Mouse (Mus musculus) neural tube, embryonic 13.5 days (tissue): Measurements from ENCODE around the gene Aurkaip1. TPM values are rescaled to one million over a fixed set of nuclear protein-coding genes. Genes with fewer than 3 reads are reported as not detected.

ENCODE experiments used
- ATAC-seq: fragments of 200-750 bp; cut with Nextera tagmentation; 2 replicates; pipeline ENCODE4 v1.8.0; 2017; ENCODE audit warnings: low read depth, mild to moderate bottlenecking, moderate TSS enrichment, moderate library complexity
- H3K27ac ChIP-seq: fragments of 300-500 bp; sonication (generic); replicated peaks from 2 replicates; pipeline ENCODE4 v1.5.1; 2015; ENCODE audit warnings: moderate library complexity, mild to moderate bottlenecking, inconsistent platforms
- H3K27me3 ChIP-seq: fragments of 300-500 bp; sonication (generic); 2 replicates; pipeline ENCODE4 v1.6.1; 2015; ENCODE audit warnings: mild to moderate bottlenecking, inconsistent platforms
- H3K36me3 ChIP-seq: fragments of 300-500 bp; sonication (generic); 2 replicates; pipeline ENCODE4 v1.6.1; 2015; ENCODE audit warnings: mild to moderate bottlenecking, inconsistent platforms
- H3K4me1 ChIP-seq: fragments of 300-500 bp; sonication (generic); replicated peaks from 2 replicates; pipeline ENCODE4 v1.6.1; 2015; ENCODE audit warnings: inconsistent platforms
- H3K4me2 ChIP-seq: fragments of 300-500 bp; sonication (generic); 2 replicates; pipeline ENCODE4 v1.6.1; 2015; ENCODE audit warnings: inconsistent platforms, mild to moderate bottlenecking, moderate library complexity
- H3K4me3 ChIP-seq: fragments of 300-500 bp; sonication (generic); 2 replicates; pipeline ENCODE4 v1.5.1; 2015; ENCODE audit warnings: mild to moderate bottlenecking, inconsistent platforms
- H3K9ac ChIP-seq: fragments of 300-500 bp; sonication (generic); 2 replicates; pipeline ENCODE4 v1.6.1; 2015; ENCODE audit warnings: moderate library complexity, mild to moderate bottlenecking, inconsistent platforms
- H3K9me3 ChIP-seq: fragments of 300-500 bp; sonication (generic); 2 replicates; pipeline ENCODE4 v1.6.1; 2016; ENCODE audit warnings: inconsistent platforms
- WGBS: fragments of 180-500 bp; shearing (Covaris S2); methylation state at CpG from one replicate; pipeline ENCODE4 v1.1.7; 2015; 5-methylcytosine and 5-hydroxymethylcytosine counted together
- microRNA-seq: library from miRNA; unstranded; fragments of <30 nt; microRNA quantifications from one replicate; pipeline ENCODE4, GENCODE M21; 2016
- polyA plus RNA-seq: library from polyadenylated mRNA; unstranded; fragments of >200 nt; fragmentation: Nextera tagmentation; extraction: Ambion mirVana; gene quantifications from 2 replicates; pipeline ENCODE4 v1.2.1, GENCODE M21; 2015

Gene Aurkaip1
- polyA plus RNA-seq, 1 experiment from 2014 or later: 145 TPM

- no peak for ATAC-seq
- Histone ChIP-seq H3K27me3 (no peaks in the 10 kb centered on the region), H3K9ac (no peak overlapping the region), H3K36me3 (peaks cover 85% of the 10 kb centered on the region), H3K4me1 (no peaks in the 10 kb centered on the region), H3K4me3 (no peak overlapping the region), H3K27ac (no peak overlapping the region), H3K4me2 (no peak overlapping the region), H3K9me3 (no peaks in the 10 kb centered on the region)
- WGBS: 28% methylated on average over 13 of the region's 13 CpGs
These were observed 28.2 kb downstream of the Aurkaip1 start for GRCm38 (mm10) chr4:155859318-155859717.

- H3K36me3 ChIP-seq: peaks cover 83% of the 10 kb centered on the region
- WGBS: 88% methylated on average over 7 of the region's 7 CpGs
- no peaks in the 10 kb centered on the region for H3K9me3 ChIP-seq
- ATAC-seq: no peak
- no peak overlapping the region for H3K4me2 ChIP-seq
- H3K4me1 ChIP-seq: no peaks in the 10 kb centered on the region
- no peak overlapping the region for H3K27ac ChIP-seq
- H3K27me3 ChIP-seq: no peaks in the 10 kb centered on the region
- no peak overlapping the region for H3K9ac ChIP-seq
- H3K4me3 ChIP-seq: no peak overlapping the region
These were observed 30.7 kb downstream of the Aurkaip1 start for GRCm38 (mm10) chr4:155861787-155862186.

- Histone ChIP-seq H3K4me2 (no peak within 1 kb of the TSS), H3K4me3 (no peak within 1 kb of the TSS), H3K9ac (no peak within 1 kb of the TSS), H3K27me3 (no peaks in the 10 kb centered on the region), H3K9me3 (no peaks in the 10 kb centered on the region), H3K27ac (no peak within 1 kb of the TSS), H3K36me3 (peaks cover 75% of the 10 kb centered on the region), H3K4me1 (peaks cover 4% of the 10 kb centered on the region; the same call in 1 of the 2 replicates)
- WGBS: 83% methylated on average over 5 of the region's 5 CpGs
- no peak for ATAC-seq
These were observed 31.9 kb downstream of the Aurkaip1 start, which contains the start of gene Tas1r3 for GRCm38 (mm10) chr4:155863001-155863400. Tas1r3 (minus strand) TSS chr4:155863362.

GRCm38 (mm10) chr4:155868614-155869298 is 37.7 kb downstream of the Aurkaip1 start:
- H3K9me3 ChIP-seq: no peaks in the 10 kb centered on the region
- 10% methylated on average over 22 of the region's 22 CpGs for WGBS
- peaks cover 33% of the 10 kb centered on the region for H3K4me1 ChIP-seq
- peaks cover 43% of the 10 kb centered on the region for H3K36me3 ChIP-seq
- no peaks in the 10 kb centered on the region for H3K27me3 ChIP-seq
- ATAC-seq: peak; percentile 57
- peak overlapping the region; percentile 77 for H3K4me3 ChIP-seq
- peak overlapping the region; percentile 91 for H3K9ac ChIP-seq
- peak overlapping the region; percentile 38; the same call in 1 of the 2 replicates for H3K27ac ChIP-seq
- peak overlapping the region; percentile 99 for H3K4me2 ChIP-seq

GRCm38 (mm10) chr4:155869317-155870033 is 38.4 kb downstream of the Aurkaip1 start, which contains the start of the genes Cptp and Ints11:
Cptp (minus strand) TSS chr4:155869440.
Ints11 (plus strand) TSS chr4:155869546.
- Histone ChIP-seq H3K4me1 (peaks cover 33% of the 10 kb centered on the region), H3K27ac (peak within 1 kb of the TSS; percentile 69), H3K4me2 (peak within 1 kb of the TSS; percentile 99), H3K4me3 (peak within 1 kb of the TSS; percentile 77), H3K9me3 (no peaks in the 10 kb centered on the region), H3K9ac (peak within 1 kb of the TSS; percentile 93), H3K36me3 (peaks cover 50% of the 10 kb centered on the region), H3K27me3 (no peaks in the 10 kb centered on the region)
- ATAC-seq: peak; percentile 96
- WGBS: under 1% methylated on average over 63 of the region's 63 CpGs

- Histone ChIP-seq H3K36me3 (peaks cover 50% of the 10 kb centered on the region), H3K27me3 (no peaks in the 10 kb centered on the region), H3K27ac (no peak overlapping the region), H3K4me1 (peaks cover 33% of the 10 kb centered on the region), H3K4me3 (no peak overlapping the region), H3K4me2 (no peak overlapping the region), H3K9ac (no peak overlapping the region), H3K9me3 (no peaks in the 10 kb centered on the region)
- ATAC-seq: no peak
- WGBS: 94% methylated on average over 7 of the region's 7 CpGs
These were observed 40.3 kb downstream of the Aurkaip1 start for GRCm38 (mm10) chr4:155871404-155871803.

Small RNA genes lying within 50 kb of the gene (microRNA-seq; reads per million reads assigned to microRNA genes)
- not detected for gene Gm27743

Other genes starting within 250 kb of the Aurkaip1 start
- 14.6 and 15.9 TPM in 2 replicates for gene Slc35e2, start 229.9 kb upstream of the Aurkaip1 start, polyA plus RNA-seq
- gene Cdk11b, start 206.4 kb upstream of the Aurkaip1 start, polyA plus RNA-seq: 54.7 and 61.6 TPM in 2 replicates
- gene Gm10563, start 185.9 kb upstream of the Aurkaip1 start, polyA plus RNA-seq: not detected in 2 replicates
- gene Mmp23, start 177.9 kb upstream of the Aurkaip1 start, polyA plus RNA-seq: 3.9 and 5.4 TPM in 2 replicates
- 37.4 and 38.9 TPM in 2 replicates for gene Mib2, start 162.1 kb upstream of the Aurkaip1 start, polyA plus RNA-seq
- 10.5 and 16.5 TPM in 2 replicates for gene Fndc10, start 136.9 kb upstream of the Aurkaip1 start, polyA plus RNA-seq
- gene Ssu72, start 126.5 kb upstream of the Aurkaip1 start, polyA plus RNA-seq: 178 and 184 TPM in 2 replicates
- 10.4 and 12.0 TPM in 2 replicates for gene Tmem240, start 96.5 kb upstream of the Aurkaip1 start, polyA plus RNA-seq
- 75.1 and 76.4 TPM in 2 replicates for gene Atad3a, start 70.2 kb upstream of the Aurkaip1 start, polyA plus RNA-seq
- gene Vwa1, start 56.6 kb upstream of the Aurkaip1 start, polyA plus RNA-seq: 23.0 and 23.4 TPM in 2 replicates
- gene Tmem88b, start 45.4 kb upstream of the Aurkaip1 start, polyA plus RNA-seq: 0.49 and 1.1 TPM in 2 replicates
- gene Ankrd65, start 40.8 kb upstream of the Aurkaip1 start, polyA plus RNA-seq: not detected in 2 replicates
- 249 and 265 TPM in 2 replicates for gene Mrpl20, start 28.4 kb upstream of the Aurkaip1 start, polyA plus RNA-seq
- gene Ccnl2, start 18.8 kb upstream of the Aurkaip1 start, polyA plus RNA-seq: 155 and 185 TPM in 2 replicates
- gene Mxra8, start 8.4 kb downstream of the Aurkaip1 start, polyA plus RNA-seq: 29.3 and 33.9 TPM in 2 replicates
- gene Dvl1, start 16.1 kb downstream of the Aurkaip1 start, polyA plus RNA-seq: 8.6 and 14.6 TPM in 2 replicates
- gene Tas1r3, start 32.1 kb downstream of the Aurkaip1 start, polyA plus RNA-seq: 0.45 and 0.72 TPM in 2 replicates
- 21.1 and 25.2 TPM in 2 replicates for gene Cptp, start 38.2 kb downstream of the Aurkaip1 start, polyA plus RNA-seq
- gene Ints11, start 38.3 kb downstream of the Aurkaip1 start, polyA plus RNA-seq: 63.7 and 69.8 TPM in 2 replicates
- gene Pusl1, start 60.5 kb downstream of the Aurkaip1 start, polyA plus RNA-seq: 51.5 and 55.4 TPM in 2 replicates
- gene Acap3, start 60.5 kb downstream of the Aurkaip1 start, polyA plus RNA-seq: 68.4 and 72.3 TPM in 2 replicates
- 121 and 126 TPM in 2 replicates for gene Ube2j2, start 112.6 kb downstream of the Aurkaip1 start, polyA plus RNA-seq
- 10.6 and 19.0 TPM in 2 replicates for gene C1qtnf12, start 131.0 kb downstream of the Aurkaip1 start, polyA plus RNA-seq
- 25.1 and 25.5 TPM in 2 replicates for gene B3galt6, start 161.4 kb downstream of the Aurkaip1 start, polyA plus RNA-seq
- gene Sdf4, start 161.6 kb downstream of the Aurkaip1 start, polyA plus RNA-seq: 132 and 139 TPM in 2 replicates
- 0.77 and 1.2 TPM in 2 replicates for gene Tnfrsf4, start 182.6 kb downstream of the Aurkaip1 start, polyA plus RNA-seq
- 1.6 and 2.7 TPM in 2 replicates for gene Tnfrsf18, start 194.9 kb downstream of the Aurkaip1 start, polyA plus RNA-seq
- gene Ttll10, start 228.1 kb downstream of the Aurkaip1 start, polyA plus RNA-seq: not detected in 2 replicates